Mouse (Mus musculus): ENCODE measurements around the gene Mbnl1.

DNA sequence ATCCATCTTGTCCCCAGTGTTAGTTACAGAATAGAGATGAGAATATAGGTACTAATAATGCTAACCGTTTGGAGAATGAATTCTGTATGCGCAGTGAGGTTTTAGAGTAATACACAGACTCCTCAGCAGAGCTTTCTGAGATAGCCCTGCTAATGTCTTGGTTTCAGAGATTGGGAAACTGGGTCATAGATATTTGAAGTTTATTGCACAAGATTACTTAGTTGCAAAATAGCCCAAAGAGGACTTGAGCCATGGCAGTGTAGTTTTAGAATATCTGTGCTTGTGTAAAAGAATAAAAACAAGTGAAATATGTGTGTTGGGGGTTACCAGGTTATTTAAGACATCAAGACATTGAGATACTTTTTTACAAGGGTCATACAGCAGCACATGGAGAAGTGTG, 35.3 kb downstream of the Mbnl1 start:
- TF ChIP-seq CTCF (IDR thresholded peaks at IDR 0.05; ENCODE audit: low read depth) (no peak), EP300 (IDR thresholded peaks at IDR 0.05; ENCODE audit: low read depth) (peak; percentile 33; the same call in 1 of the 2 replicates)
